Mouse (Mus musculus): ENCODE data around the gene Slc22a12.

GRCm38 (mm10) chr19:6491538-6491937, 51.3 kb downstream of the Slc22a12 start:
- TF ChIP-seq IRF4 (IDR thresholded peaks at IDR 0.05; ENCODE audit: low read depth, low read length) (no peak), ZKSCAN1 (IDR thresholded peaks at IDR 0.05; ENCODE audit: borderline replicate concordance, low read depth, low read length) (no peak), HCFC1 (IDR thresholded peaks at IDR 0.05; ENCODE audit: low read depth, low read length) (no peak), POLR2A (IDR thresholded peaks at IDR 0.05; ENCODE audit: low read depth, low read length) (no peak), SIN3A (IDR thresholded peaks at IDR 0.05; ENCODE audit: low read length) (no peak), JUND (conservative IDR thresholded peaks at IDR 0.05; ENCODE audit: low read depth, low read length) (no peak), MEF2A (IDR thresholded peaks at IDR 0.05; ENCODE audit: borderline replicate concordance, low read depth, low read length) (no peak), ZC3H11A (IDR thresholded peaks at IDR 0.05; ENCODE audit: low read depth, low read length) (no peak), POLR2AphosphoS2 (IDR thresholded peaks at IDR 0.05; ENCODE audit: low read depth, low read length) (no peak), CTCF (conservative IDR thresholded peaks at IDR 0.05 in 1 of 2, IDR thresholded peaks at IDR 0.05 in 1 of 2; ENCODE audit: low read depth in 2 of 2, low read length in 2 of 2) (no peak), MAX (IDR thresholded peaks at IDR 0.05; ENCODE audit: low read length) (no peak), USF1 (IDR thresholded peaks at IDR 0.05; ENCODE audit: low read depth, low read length) (no peak), ZNF384 (IDR thresholded peaks at IDR 0.05; ENCODE audit: low read depth, low read length) (no peak), MAFK (IDR thresholded peaks at IDR 0.05; ENCODE audit: insufficient replicate concordance, low read length) (no peak)
